Mouse (Mus musculus) kidney, postnatal 10 days (tissue): ENCODE measurements at regions not wholly inside any gene's neighbourhood (a gene's known extent, or its start where the extent isn't known, plus 50 kb on each side); places are given as distances from the start of the nearest gene placed in this dataset.

Experiments
- DNase-seq: peaks from one replicate; pipeline ENCODE4 v3.0.0; 2021; ENCODE audit warnings: mixed read lengths

GRCm38 (mm10) chr11:21478191-21478590, 93.8 kb upstream of the Wdpcp start:
- DNase-seq: no peak

DNA sequence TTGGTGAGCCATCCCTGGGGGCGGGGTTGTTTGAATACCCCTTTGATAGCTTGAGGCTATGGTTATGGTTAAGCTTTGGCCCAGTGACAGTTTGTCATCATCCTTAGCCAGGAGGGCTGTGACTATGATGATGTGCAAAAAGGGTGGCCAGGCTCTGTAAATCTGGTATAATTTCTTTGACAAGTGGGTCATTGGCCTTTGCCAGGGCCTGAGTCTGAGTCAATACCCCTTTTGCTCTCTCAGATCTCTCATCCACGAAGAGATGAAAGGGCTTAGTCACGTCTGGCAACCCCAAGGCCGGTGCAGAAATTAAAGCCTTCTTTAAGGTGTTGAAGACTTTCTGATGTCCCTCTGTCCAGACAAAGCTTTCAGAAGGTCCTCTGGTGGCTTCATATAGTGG, 99.7 kb upstream of the Ugp2 start:
- DNase-seq: no peak

DNA sequence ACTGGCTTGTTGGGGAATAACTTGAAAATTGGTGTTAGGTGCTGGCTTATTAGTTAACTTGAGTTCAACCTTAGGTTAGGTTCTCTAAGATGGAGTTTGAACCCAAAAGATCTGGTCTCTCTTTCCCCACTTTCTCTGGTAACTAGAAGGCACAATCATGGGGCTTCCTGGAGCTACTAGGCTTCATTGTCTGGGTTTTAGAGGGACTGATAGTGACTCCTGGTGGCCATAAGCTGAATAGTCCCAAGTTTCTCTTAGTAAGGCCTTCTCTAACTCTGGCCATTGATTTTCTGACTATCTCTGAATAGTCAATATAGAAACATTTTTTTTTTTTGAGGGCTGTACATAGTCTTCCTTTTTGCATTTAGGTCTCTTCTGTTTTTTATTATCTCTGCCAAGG, 97.5 kb upstream of the Ugp2 start:
- DNase-seq: peak; percentile 19

DNA sequence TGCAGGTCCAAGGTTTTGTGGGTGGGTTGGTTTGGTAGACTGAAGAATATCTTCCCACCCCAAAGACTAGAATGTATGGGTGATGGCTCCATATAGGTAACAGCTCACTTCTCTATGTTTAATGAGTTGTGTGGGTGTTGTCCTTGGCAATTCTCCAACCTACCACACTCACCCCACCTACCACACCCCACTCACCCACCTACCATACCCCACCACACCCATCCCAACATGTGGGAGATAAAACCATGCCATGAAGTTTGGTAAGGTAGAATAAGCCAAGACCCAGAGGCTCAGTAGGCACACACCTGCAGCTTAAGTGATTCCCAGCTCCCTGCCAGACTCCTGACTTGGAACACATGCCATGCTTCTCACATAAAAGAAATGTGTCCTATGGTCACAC, 89.0 kb upstream of the Ugp2 start:
- no peak for DNase-seq

DNA sequence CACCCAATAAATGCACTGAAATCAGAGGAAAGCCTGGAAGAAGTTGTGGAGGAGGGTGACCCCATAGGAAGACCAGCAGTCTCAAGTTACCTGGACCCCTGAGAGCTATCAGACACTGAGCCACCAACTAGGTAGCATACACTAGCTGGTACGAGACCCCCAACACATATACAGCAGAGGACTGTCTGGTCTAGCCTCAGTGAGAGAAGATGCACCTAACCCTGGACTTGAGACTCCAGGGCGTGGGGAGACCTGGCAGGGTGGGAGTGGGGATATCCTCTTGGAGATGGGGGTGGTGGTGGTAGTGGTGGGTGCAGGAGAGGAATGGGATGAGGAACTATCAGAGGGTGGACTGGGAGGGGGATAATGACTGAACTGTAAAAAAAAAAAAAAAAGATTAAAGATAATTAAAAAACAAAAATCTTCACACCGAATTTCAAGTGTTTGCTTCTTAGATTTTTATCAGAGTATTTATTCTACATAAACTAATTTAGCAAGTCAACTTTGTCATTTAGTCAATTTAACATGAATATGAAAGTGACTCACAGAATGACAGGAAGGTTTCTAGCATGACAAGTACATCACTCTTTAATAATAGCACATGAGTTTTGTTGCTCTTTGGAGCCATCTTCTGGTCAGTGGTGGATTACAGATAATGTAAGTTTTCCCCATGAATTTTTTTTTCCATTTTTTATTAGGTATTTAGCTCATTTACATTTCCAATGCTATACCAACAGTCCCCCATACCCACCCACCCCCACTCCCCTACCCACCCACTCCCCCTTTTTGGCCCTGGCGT, 82.5 kb upstream of the Ugp2 start:
- DNase-seq: peak; percentile 46

GRCm38 (mm10) chr11:21433726-21434125, 62.7 kb upstream of the Ugp2 start:
- DNase-seq: peak; percentile 36

DNA sequence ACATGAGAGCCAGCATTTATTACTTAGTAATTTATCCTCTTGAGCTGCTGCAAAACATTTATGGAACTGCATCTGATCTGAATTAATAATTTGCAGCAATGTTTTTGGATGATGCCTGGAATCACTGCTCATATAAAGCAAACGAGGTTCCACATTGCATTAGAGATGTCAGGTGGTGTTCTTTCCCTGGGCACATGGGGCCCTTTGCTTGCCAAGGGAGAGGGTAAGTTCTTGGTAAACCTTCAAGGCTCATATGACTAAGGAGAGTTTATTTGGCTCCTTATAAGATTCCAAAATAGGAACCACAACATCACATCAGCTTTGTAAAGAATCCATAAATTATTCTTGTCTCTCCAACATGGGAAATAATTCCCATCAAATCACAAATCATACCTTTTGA, 59.0 kb upstream of the Ugp2 start:
- no peak for DNase-seq

DNA sequence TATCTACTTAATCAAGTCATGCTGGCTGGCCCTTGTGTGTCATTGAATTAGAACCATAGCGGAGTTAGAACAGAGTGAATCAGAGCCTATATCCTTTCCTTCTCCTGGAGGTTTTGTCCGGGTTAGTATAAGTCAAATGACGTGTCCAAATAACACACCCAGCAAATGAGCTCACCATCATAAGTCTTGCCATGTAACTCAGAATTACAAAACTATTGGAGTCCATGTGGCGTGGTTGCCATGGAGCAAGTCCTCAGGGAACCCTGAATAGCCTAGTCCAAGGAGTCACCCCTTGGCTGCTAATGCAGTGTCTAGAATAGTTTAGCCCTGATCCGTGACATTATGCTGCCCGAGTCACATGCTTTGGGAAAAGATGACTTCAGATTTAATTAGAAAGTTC, 57.7 kb upstream of the Ugp2 start:
- DNase-seq: peak; percentile 27

DNA sequence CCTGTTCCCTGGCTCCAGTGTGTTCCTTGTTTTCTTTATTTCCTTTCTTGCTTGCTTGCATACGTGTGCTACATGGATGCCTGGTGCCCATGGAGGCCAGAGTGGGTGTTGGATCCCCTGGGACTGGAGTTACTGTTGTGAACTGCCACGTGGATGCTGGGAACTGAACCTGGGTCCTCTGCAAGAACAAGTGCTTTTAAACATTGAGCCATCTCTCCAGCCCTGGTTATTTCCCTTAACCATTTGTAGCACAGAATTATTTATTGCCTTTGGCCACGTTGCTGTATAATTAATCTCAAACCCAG, 57.0 kb upstream of the Ugp2 start:
- DNase-seq: no peak

- DNase-seq: no peak
These were observed 56.5 kb upstream of the Ugp2 start for GRCm38 (mm10) chr11:21427291-21428012.

DNA sequence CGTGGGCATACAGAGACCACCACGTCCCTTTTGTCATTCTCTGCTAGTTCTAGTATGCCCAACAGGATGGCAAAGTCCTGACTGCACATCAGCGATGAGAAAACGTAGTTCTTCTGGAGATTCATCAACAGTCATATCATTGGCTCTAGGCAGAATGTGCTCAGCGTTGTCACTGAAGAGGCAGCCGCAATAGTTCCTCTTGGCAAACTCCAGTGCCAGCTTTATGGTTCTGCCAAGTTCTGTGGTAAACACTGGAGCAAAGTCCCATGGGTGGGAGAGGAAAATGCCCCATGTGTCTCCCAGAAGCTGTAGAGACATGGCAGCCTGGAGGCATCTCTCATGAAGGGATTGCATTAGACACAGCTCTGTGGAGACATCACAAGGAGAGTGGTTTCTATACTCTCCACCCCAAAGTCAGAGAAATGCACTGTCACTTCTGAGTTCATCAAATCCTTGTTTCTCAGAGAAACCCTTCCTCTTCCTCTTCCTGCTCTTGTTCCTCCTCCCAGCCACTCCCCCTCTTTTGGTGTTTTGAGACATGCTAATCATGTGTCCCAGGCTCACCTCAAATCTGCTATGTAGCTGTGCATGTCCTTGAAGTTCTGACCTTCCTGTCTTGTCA, 54.6 kb upstream of the Ugp2 start:
- DNase-seq: no peak

DNA sequence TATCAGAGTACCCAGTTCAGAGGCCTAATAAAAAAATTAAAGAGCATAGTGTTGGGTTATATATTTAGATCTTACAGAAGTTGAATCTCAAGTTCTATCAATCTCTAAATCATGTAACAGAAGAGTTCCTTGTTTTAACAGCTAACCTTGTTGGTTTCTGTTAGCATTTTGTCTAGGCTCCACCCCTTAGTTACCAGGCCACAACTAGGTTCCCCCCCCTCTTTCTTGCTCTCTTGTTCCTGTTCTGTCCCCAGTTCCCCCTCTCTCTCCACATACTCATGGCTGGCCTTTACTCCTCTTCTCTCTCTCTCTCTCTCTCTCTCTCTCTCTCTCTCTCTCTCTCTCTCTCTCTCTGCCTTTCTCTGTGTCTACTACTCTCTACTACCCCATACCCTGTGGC, 53.3 kb upstream of the Ugp2 start:
- DNase-seq: no peak

- no peak for DNase-seq
These were observed 51.4 kb upstream of the Ugp2 start for GRCm38 (mm10) chr11:21422281-21422878.
